Mouse (Mus musculus): ENCODE data around the gene Vmn1r26.
"Not testable (repeated sequence)": the region's sequence is repeated elsewhere in the genome, so short reads cannot be mapped to it uniquely, and the experiment has no call there.

Gene Vmn1r26

GRCm38 (mm10) chr6:58015059-58015458, at the start of gene Vmn1r26:
Gene Vmn1r26, minus strand, starts transcription at chr6:58015159.
- DNase-seq = no peak

GRCm38 (mm10) chr6:58044025-58044424, 29.1 kb upstream of the Vmn1r26 start:
- no peak for DNase-seq

- not testable (repeated sequence) for DNase-seq
Observed at GRCm38 (mm10) chr6:58017478-58017877, 2.5 kb upstream of the Vmn1r26 start.

GRCm38 (mm10) chr6:57980710-57981109, 34.2 kb downstream of the Vmn1r26 start, which contains the start of gene Vmn1r25:
Gene Vmn1r25, minus strand, starts transcription at chr6:57980810.
- DNase-seq = no peak

GRCm38 (mm10) chr6:57961403-57961802, 53.6 kb downstream of the Vmn1r26 start, which contains the start of gene Vmn1r24:
Gene Vmn1r24, minus strand, starts transcription at chr6:57961503.
- DNase-seq = not testable (repeated sequence)
